Mouse (Mus musculus) bone marrow, adult 2 months (tissue): Measurements from ENCODE around the gene Col13a1. TPM values are rescaled to one million over a fixed set of nuclear protein-coding genes. Genes with fewer than 3 reads are reported as not detected.

ENCODE experiments used
- H3K27ac ChIP-seq: fragments of 200-500 bp; 2 replicates; pipeline ENCODE4 v1.5.1; 2012; ENCODE audit warnings: low read depth, mild to moderate bottlenecking, control low read depth, inconsistent platforms, low read length; ENCODE audit not compliant: control insufficient read depth, poor library complexity, insufficient read depth
- H3K4me1 ChIP-seq: fragments of 200-500 bp; 2 replicates; pipeline ENCODE4 v1.6.1; 2011; ENCODE audit warnings: low read length; ENCODE audit not compliant: control insufficient read depth, insufficient read depth
- H3K4me3 ChIP-seq: fragments of 200-500 bp; replicated peaks from 2 replicates; pipeline ENCODE3; 2011; ENCODE audit warnings: mild to moderate bottlenecking, low read depth, low read length, control low read depth; ENCODE audit not compliant: control insufficient read depth
- CTCF ChIP-seq: fragments of 200-500 bp; IDR thresholded peaks from 2 replicates; pipeline ENCODE4 v1.5.1; 2011; ENCODE audit warnings: low read length, control low read depth; ENCODE audit not compliant: control insufficient read depth, insufficient read depth
- POLR2A ChIP-seq: fragments of 200-500 bp; IDR thresholded peaks from 2 replicates; pipeline ENCODE4 v1.6.1; 2011; ENCODE audit warnings: low read depth, mild to moderate bottlenecking, control low read depth, low read length, borderline replicate concordance; ENCODE audit not compliant: control insufficient read depth
- WGBS: fragments of 180-500 bp; shearing (Covaris S2); methylation state at CpG from one replicate; pipeline ENCODE4 v1.1.7; 2018; 5-methylcytosine and 5-hydroxymethylcytosine counted together
- polyA plus RNA-seq: library from polyadenylated mRNA; stranded (reverse); fragments of >200 nt; gene quantifications from 2 replicates; pipeline ENCODE4 v1.2.4, GENCODE M21; 2011; ENCODE audit warnings: low replicate concordance; ENCODE audit not compliant: missing spikeins, insufficient read depth, insufficient read length

The Col13a1 gene
- polyA plus RNA-seq, 1 experiment: not detected

- WGBS: 1% methylated on average over 6 of the region's 6 CpGs
- no peaks in the 10 kb centered on the region for H3K4me1 ChIP-seq
- TF ChIP-seq POLR2A (no peak), CTCF (peak; percentile 82)
- H3K4me3 ChIP-seq: no peak overlapping the region
- no peak overlapping the region for H3K27ac ChIP-seq
Measured at GRCm38 (mm10) chr10:61838769-61839168, 140.1 kb downstream of the Col13a1 start.

GRCm38 (mm10) chr10:61837286-61837685 lies 141.6 kb downstream of the Col13a1 start:
- Histone ChIP-seq H3K4me1 (no peaks in the 10 kb centered on the region), H3K27ac (no peak overlapping the region), H3K4me3 (no peak overlapping the region)
- 68% methylated on average over 8 of the region's 8 CpGs for WGBS
- no peak for TF ChIP-seq POLR2A
- TF ChIP-seq CTCF: no peak

GRCm38 (mm10) chr10:61834288-61834687 lies 144.6 kb downstream of the Col13a1 start:
- no peaks in the 10 kb centered on the region for H3K4me1 ChIP-seq
- WGBS: 83% methylated on average over 6 of the region's 6 CpGs
- no peak overlapping the region for H3K4me3 ChIP-seq
- TF ChIP-seq CTCF: no peak
- TF ChIP-seq POLR2A: no peak
- H3K27ac ChIP-seq: no peak overlapping the region

- no peak overlapping the region for H3K4me3 ChIP-seq
- no peaks in the 10 kb centered on the region for H3K4me1 ChIP-seq
- 77% methylated on average over 11 of the region's 11 CpGs for WGBS
- TF ChIP-seq CTCF (no peak), POLR2A (no peak)
- H3K27ac ChIP-seq: no peak overlapping the region
Measured at GRCm38 (mm10) chr10:61832713-61833112, 146.2 kb downstream of the Col13a1 start.

- no peak overlapping the region for H3K4me3 ChIP-seq
- no peaks in the 10 kb centered on the region for H3K4me1 ChIP-seq
- TF ChIP-seq CTCF: no peak
- TF ChIP-seq POLR2A: no peak
- 92% methylated on average over 6 of the region's 6 CpGs for WGBS
- no peak overlapping the region for H3K27ac ChIP-seq
Measured at GRCm38 (mm10) chr10:61831741-61832140, 147.2 kb downstream of the Col13a1 start.

GRCm38 (mm10) chr10:61831251-61831650 lies 147.7 kb downstream of the Col13a1 start:
- TF ChIP-seq CTCF (no peak), POLR2A (no peak)
- Histone ChIP-seq H3K4me1 (no peaks in the 10 kb centered on the region), H3K27ac (no peak overlapping the region), H3K4me3 (no peak overlapping the region)
- WGBS: 76% methylated on average over 12 of the region's 12 CpGs

GRCm38 (mm10) chr10:61830817-61831216 lies 148.1 kb downstream of the Col13a1 start:
- H3K4me3 ChIP-seq: no peak overlapping the region
- TF ChIP-seq CTCF (no peak), POLR2A (no peak)
- H3K4me1 ChIP-seq: no peaks in the 10 kb centered on the region
- 75% methylated on average over 9 of the region's 9 CpGs for WGBS
- no peak overlapping the region for H3K27ac ChIP-seq

- H3K4me1 ChIP-seq: no peaks in the 10 kb centered on the region
- WGBS: 72% methylated on average over 4 of the region's 4 CpGs
- no peak for TF ChIP-seq CTCF
- no peak overlapping the region for H3K27ac ChIP-seq
- no peak overlapping the region for H3K4me3 ChIP-seq
Measured at GRCm38 (mm10) chr10:61829046-61829445, 149.9 kb downstream of the Col13a1 start.

GRCm38 (mm10) chr10:61827950-61828936 lies 150.7 kb downstream of the Col13a1 start:
- Histone ChIP-seq H3K4me1 (no peaks in the 10 kb centered on the region), H3K27ac (no peak overlapping the region), H3K4me3 (no peak overlapping the region)
- 88% methylated on average over 32 of the region's 32 CpGs for WGBS
- TF ChIP-seq CTCF: no peak
- TF ChIP-seq POLR2A: no peak
